Mouse (Mus musculus): ENCODE measurements around the gene Fam189a1.

The Fam189a1 gene

GRCm38 (mm10) chr7:64840946-64841659, 315.3 kb downstream of the Fam189a1 start:
- Histone ChIP-seq H3K36me3 (ENCODE audit: control insufficient read depth, insufficient read depth, low read length, poor library complexity, severe bottlenecking) (no peaks in the 10 kb centered on the region), H3K27me3 (ENCODE audit: control insufficient read depth, insufficient read depth, low read length, poor library complexity, severe bottlenecking) (no peaks in the 10 kb centered on the region)
- DNase-seq (ENCODE audit: low read depth, low spot score) = no peak

- DNase-seq (ENCODE audit: low read depth, low spot score) = no peak
- Histone ChIP-seq H3K36me3 (ENCODE audit: control insufficient read depth, insufficient read depth, low read length, poor library complexity, severe bottlenecking) (no peaks in the 10 kb centered on the region), H3K27me3 (ENCODE audit: control insufficient read depth, insufficient read depth, low read length, poor library complexity, severe bottlenecking) (no peaks in the 10 kb centered on the region)
Measured at GRCm38 (mm10) chr7:64840576-64840895, 315.8 kb downstream of the Fam189a1 start.

GRCm38 (mm10) chr7:64839801-64840575, 316.4 kb downstream of the Fam189a1 start:
- Histone ChIP-seq H3K36me3 (ENCODE audit: control insufficient read depth, insufficient read depth, low read length, poor library complexity, severe bottlenecking) (no peaks in the 10 kb centered on the region), H3K27me3 (ENCODE audit: control insufficient read depth, insufficient read depth, low read length, poor library complexity, severe bottlenecking) (no peaks in the 10 kb centered on the region)
- DNase-seq (ENCODE audit: low read depth, low spot score) = no peak

GRCm38 (mm10) chr7:64839281-64839680, 317.1 kb downstream of the Fam189a1 start:
- H3K27me3 ChIP-seq (ENCODE audit: control insufficient read depth, insufficient read depth, low read length, poor library complexity, severe bottlenecking) = no peaks in the 10 kb centered on the region
- H3K36me3 ChIP-seq (ENCODE audit: control insufficient read depth, insufficient read depth, low read length, poor library complexity, severe bottlenecking) = no peaks in the 10 kb centered on the region
- DNase-seq (ENCODE audit: low read depth, low spot score) = no peak

GRCm38 (mm10) chr7:64830214-64830995, 326.0 kb downstream of the Fam189a1 start:
- Histone ChIP-seq H3K27me3 (ENCODE audit: control insufficient read depth, insufficient read depth, low read length, poor library complexity, severe bottlenecking) (no peaks in the 10 kb centered on the region), H3K36me3 (ENCODE audit: control insufficient read depth, insufficient read depth, low read length, poor library complexity, severe bottlenecking) (no peaks in the 10 kb centered on the region)
- DNase-seq (ENCODE audit: low read depth, low spot score) = no peak

GRCm38 (mm10) chr7:64821081-64821480, 335.3 kb downstream of the Fam189a1 start:
- Histone ChIP-seq H3K36me3 (ENCODE audit: control insufficient read depth, insufficient read depth, low read length, poor library complexity, severe bottlenecking) (no peaks in the 10 kb centered on the region), H3K27me3 (ENCODE audit: control insufficient read depth, insufficient read depth, low read length, poor library complexity, severe bottlenecking) (no peaks in the 10 kb centered on the region)
- no peak for DNase-seq (ENCODE audit: low read depth, low spot score)

GRCm38 (mm10) chr7:64819683-64820082, 336.7 kb downstream of the Fam189a1 start:
- Histone ChIP-seq H3K27me3 (ENCODE audit: control insufficient read depth, insufficient read depth, low read length, poor library complexity, severe bottlenecking) (no peaks in the 10 kb centered on the region), H3K36me3 (ENCODE audit: control insufficient read depth, insufficient read depth, low read length, poor library complexity, severe bottlenecking) (no peaks in the 10 kb centered on the region)
- no peak for DNase-seq (ENCODE audit: low read depth, low spot score)

- no peak for DNase-seq (ENCODE audit: low read depth, low spot score)
- Histone ChIP-seq H3K36me3 (ENCODE audit: control insufficient read depth, insufficient read depth, low read length, poor library complexity, severe bottlenecking) (no peaks in the 10 kb centered on the region), H3K27me3 (ENCODE audit: control insufficient read depth, insufficient read depth, low read length, poor library complexity, severe bottlenecking) (no peaks in the 10 kb centered on the region)
Measured at GRCm38 (mm10) chr7:64808876-64809275, 347.5 kb downstream of the Fam189a1 start.

GRCm38 (mm10) chr7:64805100-64805499, 351.3 kb downstream of the Fam189a1 start:
- DNase-seq (ENCODE audit: low read depth, low spot score) = no peak
- Histone ChIP-seq H3K36me3 (ENCODE audit: control insufficient read depth, insufficient read depth, low read length, poor library complexity, severe bottlenecking) (no peaks in the 10 kb centered on the region), H3K27me3 (ENCODE audit: control insufficient read depth, insufficient read depth, low read length, poor library complexity, severe bottlenecking) (no peaks in the 10 kb centered on the region)

GRCm38 (mm10) chr7:64795554-64795953, 360.8 kb downstream of the Fam189a1 start:
- Histone ChIP-seq H3K27me3 (ENCODE audit: control insufficient read depth, insufficient read depth, low read length, poor library complexity, severe bottlenecking) (no peaks in the 10 kb centered on the region), H3K36me3 (ENCODE audit: control insufficient read depth, insufficient read depth, low read length, poor library complexity, severe bottlenecking) (no peaks in the 10 kb centered on the region)
- no peak for DNase-seq (ENCODE audit: low read depth, low spot score)

- Histone ChIP-seq H3K36me3 (ENCODE audit: control insufficient read depth, insufficient read depth, low read length, poor library complexity, severe bottlenecking) (no peaks in the 10 kb centered on the region), H3K27me3 (ENCODE audit: control insufficient read depth, insufficient read depth, low read length, poor library complexity, severe bottlenecking) (no peaks in the 10 kb centered on the region)
- DNase-seq (ENCODE audit: low read depth, low spot score) = no peak
Measured at GRCm38 (mm10) chr7:64792031-64792430, 364.3 kb downstream of the Fam189a1 start.

GRCm38 (mm10) chr7:64791145-64791544, 365.2 kb downstream of the Fam189a1 start:
- no peaks in the 10 kb centered on the region for H3K27me3 ChIP-seq (ENCODE audit: control insufficient read depth, insufficient read depth, low read length, poor library complexity, severe bottlenecking)
- no peaks in the 10 kb centered on the region for H3K36me3 ChIP-seq (ENCODE audit: control insufficient read depth, insufficient read depth, low read length, poor library complexity, severe bottlenecking)
- DNase-seq (ENCODE audit: low read depth, low spot score) = no peak

- H3K27me3 ChIP-seq (ENCODE audit: control insufficient read depth, insufficient read depth, low read length, poor library complexity, severe bottlenecking) = no peaks in the 10 kb centered on the region
- no peak for DNase-seq (ENCODE audit: low read depth, low spot score)
- H3K36me3 ChIP-seq (ENCODE audit: control insufficient read depth, insufficient read depth, low read length, poor library complexity, severe bottlenecking) = no peaks in the 10 kb centered on the region
Measured at GRCm38 (mm10) chr7:64785040-64785439, 371.3 kb downstream of the Fam189a1 start.

- Histone ChIP-seq H3K27me3 (ENCODE audit: control insufficient read depth, insufficient read depth, low read length, poor library complexity, severe bottlenecking) (no peaks in the 10 kb centered on the region), H3K36me3 (ENCODE audit: control insufficient read depth, insufficient read depth, low read length, poor library complexity, severe bottlenecking) (no peaks in the 10 kb centered on the region)
- no peak for DNase-seq (ENCODE audit: low read depth, low spot score)
Measured at GRCm38 (mm10) chr7:64779501-64779900, 376.9 kb downstream of the Fam189a1 start.

Measured in splenic B cell, adult 2 months (primary cell).